Mouse (Mus musculus): ENCODE data around the gene Plcxd1. TPM values are rescaled to one million over a fixed set of nuclear protein-coding genes. Genes with fewer than 3 reads are reported as not detected.
"Not testable (repeated sequence)": the region's sequence is repeated elsewhere in the genome, so short reads cannot be mapped to it uniquely, and the experiment has no call there.

Plcxd1 gene
- polyA plus RNA-seq, 1 experiment from 2014 or later, result 1.2 TPM

DNA sequence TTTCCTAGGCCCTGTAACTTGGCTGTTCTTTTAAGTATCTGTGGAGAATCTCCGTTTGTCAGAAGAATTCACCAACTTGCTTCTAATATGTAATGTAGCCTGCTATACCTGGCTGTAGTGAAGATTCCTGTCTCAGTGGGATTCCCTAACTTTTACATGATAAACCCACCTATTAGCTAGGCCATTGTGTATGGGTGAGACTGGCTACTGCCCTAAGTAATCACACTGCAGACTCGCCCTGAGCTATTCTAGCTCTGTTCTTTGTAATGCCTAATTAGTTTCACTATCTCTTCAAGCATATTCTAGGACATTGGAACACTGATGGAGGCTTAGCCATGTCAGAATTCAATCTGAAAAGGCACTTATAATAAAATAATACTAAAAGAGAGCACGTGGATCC is 22.6 kb downstream of the Plcxd1 start:
- H3K27ac ChIP-seq; H3K9ac ChIP-seq; H3K27me3 ChIP-seq; H3K4me2 ChIP-seq; H3K4me1 ChIP-seq; H3K9me3 ChIP-seq; ATAC-seq (ENCODE audit: insufficient number of reproducible peaks, low FRiP score, low TSS enrichment, low read depth); H3K4me3 ChIP-seq: not testable (repeated sequence)
- 85% methylated on average over 3 of the region's 3 CpGs for WGBS
- peaks cover 30% of the 10 kb centered on the region for H3K36me3 ChIP-seq

- peaks cover 9% of the 10 kb centered on the region; the same call in 1 of the 2 replicates for H3K36me3 ChIP-seq
- H3K9ac ChIP-seq, result peak within 1 kb of the TSS; percentile 67
- H3K4me3 ChIP-seq, result peak within 1 kb of the TSS; percentile 84
- no peaks in the 10 kb centered on the region for H3K27me3 ChIP-seq
- no peaks in the 10 kb centered on the region for H3K9me3 ChIP-seq
- peak within 1 kb of the TSS; percentile 51 for H3K27ac ChIP-seq
- H3K4me1 ChIP-seq, result peaks cover 7% of the 10 kb centered on the region; the same call in 1 of the 2 replicates
- peak within 1 kb of the TSS; percentile 74 for H3K4me2 ChIP-seq
- ATAC-seq (ENCODE audit: insufficient number of reproducible peaks, low FRiP score, low TSS enrichment, low read depth), result peak; percentile 99
- WGBS, result 4% methylated on average over 46 of the region's 46 CpGs
Observed at GRCm38 (mm10) chr5:110135293-110136086, 35.7 kb downstream of the Plcxd1 start, which contains the start of gene Chfr. Chfr (plus strand) TSS chr5:110135842.

DNA sequence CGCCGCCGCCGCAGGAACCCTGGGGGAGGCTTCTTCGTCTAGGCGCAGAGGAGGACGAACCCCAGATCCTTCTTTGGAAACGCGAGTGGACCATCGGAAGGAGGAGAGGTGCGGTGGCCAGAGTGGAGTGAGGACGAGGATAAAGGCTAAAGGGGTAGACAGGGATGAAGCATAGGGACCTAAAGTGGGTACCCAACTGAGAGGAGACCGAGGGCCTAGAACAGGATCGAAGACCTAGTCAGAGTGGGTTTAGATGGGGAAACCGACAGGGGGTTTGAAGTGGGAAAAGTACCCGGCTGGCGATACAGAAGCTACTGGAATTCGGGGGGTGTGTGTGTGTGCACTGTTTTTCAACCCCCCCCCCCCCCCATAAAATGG is 36.3 kb downstream of the Plcxd1 start:
- H3K27ac ChIP-seq, result peak overlapping the region; percentile 43
- peak overlapping the region; percentile 67 for H3K9ac ChIP-seq
- WGBS, result 4% methylated on average over 18 of the region's 18 CpGs
- H3K36me3 ChIP-seq, result peaks cover 6% of the 10 kb centered on the region; the same call in 1 of the 2 replicates
- peaks cover 7% of the 10 kb centered on the region; the same call in 1 of the 2 replicates for H3K4me1 ChIP-seq
- H3K27me3 ChIP-seq, result no peaks in the 10 kb centered on the region
- ATAC-seq (ENCODE audit: insufficient number of reproducible peaks, low FRiP score, low TSS enrichment, low read depth), result peak; percentile 17; the same call in 1 of the 2 replicates
- no peaks in the 10 kb centered on the region for H3K9me3 ChIP-seq
- peak overlapping the region; percentile 74 for H3K4me2 ChIP-seq
- H3K4me3 ChIP-seq, result peak overlapping the region; percentile 84

DNA sequence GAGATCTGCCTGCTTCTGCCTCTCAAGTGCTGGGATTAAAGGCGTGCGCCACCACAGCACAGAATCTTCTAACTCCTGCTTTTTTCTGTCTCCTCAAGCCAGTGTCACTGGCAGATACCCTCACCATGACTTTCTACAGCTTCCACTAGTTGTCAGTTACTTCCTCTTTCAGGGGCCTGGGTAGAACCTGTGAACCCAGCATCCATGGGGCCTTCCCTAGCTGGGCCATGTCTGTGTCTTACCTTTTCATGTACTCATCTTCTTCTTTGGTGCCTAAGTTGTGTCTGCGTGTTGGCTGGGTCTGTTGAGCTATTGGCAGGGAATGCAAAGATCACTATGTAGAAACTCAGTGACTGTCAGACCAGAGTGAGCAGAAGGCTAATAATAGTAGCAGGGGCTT is 38.0 kb downstream of the Plcxd1 start:
- Histone ChIP-seq H3K4me3 (no peak overlapping the region), H3K27me3 (no peaks in the 10 kb centered on the region), H3K4me1 (peaks cover 7% of the 10 kb centered on the region; the same call in 1 of the 2 replicates), H3K27ac (no peak overlapping the region), H3K9me3 (no peaks in the 10 kb centered on the region), H3K9ac (no peak overlapping the region), H3K4me2 (no peak overlapping the region), H3K36me3 (peaks cover 17% of the 10 kb centered on the region; the same call in 1 of the 2 replicates)
- ATAC-seq (ENCODE audit: insufficient number of reproducible peaks, low FRiP score, low TSS enrichment, low read depth), result no peak
- 91% methylated on average over 3 of the region's 3 CpGs for WGBS

- Histone ChIP-seq H3K9me3 (no peaks in the 10 kb centered on the region), H3K9ac (no peak overlapping the region), H3K4me1 (peaks cover 7% of the 10 kb centered on the region; the same call in 1 of the 2 replicates), H3K27me3 (no peaks in the 10 kb centered on the region), H3K27ac (no peak overlapping the region), H3K4me2 (no peak overlapping the region), H3K4me3 (no peak overlapping the region), H3K36me3 (peaks cover 27% of the 10 kb centered on the region)
- ATAC-seq (ENCODE audit: insufficient number of reproducible peaks, low FRiP score, low TSS enrichment, low read depth), result no peak
- WGBS, result 96% methylated on average over 3 of the region's 3 CpGs
Observed at GRCm38 (mm10) chr5:110139325-110139724, 39.6 kb downstream of the Plcxd1 start.

GRCm38 (mm10) chr5:110140424-110140823 is 40.7 kb downstream of the Plcxd1 start:
- no peak overlapping the region for H3K9ac ChIP-seq
- peaks cover 36% of the 10 kb centered on the region for H3K36me3 ChIP-seq

DNA sequence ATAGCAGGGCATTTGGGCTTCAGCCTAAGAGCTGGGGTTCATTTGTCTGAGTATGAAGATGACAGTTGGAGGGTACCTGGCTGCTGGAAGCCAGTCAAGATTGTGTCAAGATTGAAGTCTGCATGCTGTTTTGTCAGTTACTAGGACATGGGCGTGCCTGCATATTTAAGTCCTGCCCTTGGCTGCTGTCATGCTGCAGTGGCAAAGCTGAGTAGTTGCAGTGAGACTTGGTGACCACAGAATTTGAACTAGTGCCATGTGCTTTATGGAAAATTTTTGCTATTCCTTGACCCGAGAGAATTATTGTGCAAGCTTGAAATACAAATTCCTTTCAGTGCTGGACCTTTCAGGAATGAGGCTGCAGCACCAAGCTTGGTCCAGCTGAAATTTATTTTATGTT is 42.5 kb downstream of the Plcxd1 start:
- ATAC-seq (ENCODE audit: insufficient number of reproducible peaks, low FRiP score, low TSS enrichment, low read depth), result no peak
- no peaks in the 10 kb centered on the region for H3K27me3 ChIP-seq
- no peaks in the 10 kb centered on the region for H3K4me1 ChIP-seq
- 85% methylated on average over 2 of the region's 2 CpGs for WGBS
- H3K4me2 ChIP-seq, result no peak overlapping the region
- no peak overlapping the region for H3K4me3 ChIP-seq
- no peak overlapping the region for H3K27ac ChIP-seq
- H3K9ac ChIP-seq, result no peak overlapping the region
- no peaks in the 10 kb centered on the region for H3K9me3 ChIP-seq
- H3K36me3 ChIP-seq, result peaks cover 51% of the 10 kb centered on the region

More at GRCm38 (mm10) chr5:110140424-110140823, 40.7 kb downstream of the Plcxd1 start:
- H3K27me3 ChIP-seq, result no peaks in the 10 kb centered on the region
- no peaks in the 10 kb centered on the region for H3K9me3 ChIP-seq
- H3K4me1 ChIP-seq, result peaks cover 7% of the 10 kb centered on the region; the same call in 1 of the 2 replicates
- H3K4me2 ChIP-seq, result no peak overlapping the region
- WGBS, result 94% methylated on average over 7 of the region's 7 CpGs
- H3K4me3 ChIP-seq, result no peak overlapping the region
- ATAC-seq (ENCODE audit: insufficient number of reproducible peaks, low FRiP score, low TSS enrichment, low read depth), result no peak
- no peak overlapping the region for H3K27ac ChIP-seq

- no peak overlapping the region for H3K4me3 ChIP-seq
- WGBS, result 89% methylated on average over 5 of the region's 5 CpGs
- no peak overlapping the region for H3K4me2 ChIP-seq
- ATAC-seq (ENCODE audit: insufficient number of reproducible peaks, low FRiP score, low TSS enrichment, low read depth), result no peak
- H3K9ac ChIP-seq, result no peak overlapping the region
- no peaks in the 10 kb centered on the region for H3K27me3 ChIP-seq
- peaks cover 57% of the 10 kb centered on the region for H3K36me3 ChIP-seq
- H3K9me3 ChIP-seq, result no peaks in the 10 kb centered on the region
- no peak overlapping the region for H3K27ac ChIP-seq
- H3K4me1 ChIP-seq, result no peaks in the 10 kb centered on the region
Observed at GRCm38 (mm10) chr5:110143007-110143406, 43.2 kb downstream of the Plcxd1 start.

Other genes starting within 250 kb of the Plcxd1 start
- 0.57 and 0.84 TPM in 2 replicates for gene Gm15446, start 176.6 kb upstream of the Plcxd1 start, polyA plus RNA-seq (2015; fragmentation: Nextera tagmentation; extraction: Ambion mirVana)
- gene Zfp932, start 103.4 kb upstream of the Plcxd1 start, polyA plus RNA-seq (2015; fragmentation: Nextera tagmentation; extraction: Ambion mirVana), result 18.0 and 20.4 TPM in 2 replicates
- 2.4 and 3.2 TPM in 2 replicates for gene Gm17655, start 27.5 kb upstream of the Plcxd1 start, polyA plus RNA-seq (2015; fragmentation: Nextera tagmentation; extraction: Ambion mirVana)
- gene Gm35315, start 5.5 kb upstream of the Plcxd1 start, polyA plus RNA-seq (2015; fragmentation: Nextera tagmentation; extraction: Ambion mirVana), result 1.2 and 1.3 TPM in 2 replicates
- 33.2 and 33.9 TPM in 2 replicates for gene Gtpbp6, start 8.2 kb downstream of the Plcxd1 start, polyA plus RNA-seq (2015; fragmentation: Nextera tagmentation; extraction: Ambion mirVana)
- 4.8 and 4.9 TPM in 2 replicates for gene Zfp605, start 10.1 kb downstream of the Plcxd1 start, polyA plus RNA-seq (2015; fragmentation: Nextera tagmentation; extraction: Ambion mirVana)
- gene Chfr, start 35.9 kb downstream of the Plcxd1 start, polyA plus RNA-seq (2015; fragmentation: Nextera tagmentation; extraction: Ambion mirVana), result 33.7 and 35.0 TPM in 2 replicates
- 25.5 and 27.5 TPM in 2 replicates for gene Golga3, start 76.7 kb downstream of the Plcxd1 start, polyA plus RNA-seq (2015; fragmentation: Nextera tagmentation; extraction: Ambion mirVana)
- gene Ankle2, start 131.0 kb downstream of the Plcxd1 start, polyA plus RNA-seq (2015; fragmentation: Nextera tagmentation; extraction: Ambion mirVana), result 23.2 and 29.7 TPM in 2 replicates
- gene Pgam5, start 169.9 kb downstream of the Plcxd1 start, polyA plus RNA-seq (2015; fragmentation: Nextera tagmentation; extraction: Ambion mirVana), result 61.0 and 61.4 TPM in 2 replicates
- 5.2 and 6.4 TPM in 2 replicates for gene Pxmp2, start 186.2 kb downstream of the Plcxd1 start, polyA plus RNA-seq (2015; fragmentation: Nextera tagmentation; extraction: Ambion mirVana)
- gene Pole, start 186.3 kb downstream of the Plcxd1 start, polyA plus RNA-seq (2015; fragmentation: Nextera tagmentation; extraction: Ambion mirVana), result 20.5 and 21.7 TPM in 2 replicates
- 1.2 and 1.4 TPM in 2 replicates for gene P2rx2, start 243.2 kb downstream of the Plcxd1 start, polyA plus RNA-seq (2015; fragmentation: Nextera tagmentation; extraction: Ambion mirVana)
- not detected in 2 replicates for gene Lrcol1, start 244.8 kb downstream of the Plcxd1 start, polyA plus RNA-seq (2015; fragmentation: Nextera tagmentation; extraction: Ambion mirVana)